Mouse (Mus musculus) kidney, embryonic 14.5 days (tissue): Measurements from ENCODE around the gene 1190002N15Rik. TPM values are rescaled to one million over a fixed set of nuclear protein-coding genes. Genes with fewer than 3 reads are reported as not detected.

Source experiments
- ATAC-seq: fragments of 200-750 bp; cut with Nextera tagmentation; 2 replicates; pipeline ENCODE4 v1.8.0; 2017; ENCODE audit warnings: moderate number of reproducible peaks, mild to moderate bottlenecking, moderate TSS enrichment, moderate library complexity; ENCODE audit not compliant: low FRiP score, low TSS enrichment
- H3K27ac ChIP-seq: fragments of 300-500 bp; sonication (generic); 2 replicates; pipeline ENCODE4 v1.5.1; 2014; ENCODE audit warnings: low read depth, mild to moderate bottlenecking, low read length, moderate library complexity, mixed read lengths
- H3K27me3 ChIP-seq: fragments of 300-500 bp; sonication (generic); 2 replicates; pipeline ENCODE4 v1.6.1; 2014; ENCODE audit warnings: mild to moderate bottlenecking, low read length; ENCODE audit not compliant: control insufficient read depth, insufficient read depth
- H3K36me3 ChIP-seq: fragments of 300-500 bp; sonication (generic); 2 replicates; pipeline ENCODE4 v1.6.1; 2014; ENCODE audit warnings: low read length, mixed read lengths; ENCODE audit not compliant: control insufficient read depth, insufficient read depth
- H3K4me1 ChIP-seq: fragments of 300-500 bp; sonication (generic); 2 replicates; pipeline ENCODE4 v1.6.1; 2014; ENCODE audit warnings: low read length, mixed read lengths; ENCODE audit not compliant: control insufficient read depth, insufficient read depth
- H3K4me2 ChIP-seq: fragments of 300-500 bp; sonication (generic); replicated peaks from 2 replicates; pipeline ENCODE4 v1.6.1; 2014; ENCODE audit warnings: low read depth, mild to moderate bottlenecking, low read length
- H3K4me3 ChIP-seq: fragments of 300-500 bp; sonication (generic); 2 replicates; pipeline ENCODE4 v1.5.1; 2014; ENCODE audit warnings: mild to moderate bottlenecking, low read length
- H3K9ac ChIP-seq: fragments of 300-500 bp; sonication (generic); 2 replicates; pipeline ENCODE4 v1.6.1; 2014; ENCODE audit warnings: low read depth, mild to moderate bottlenecking, low read length, moderate library complexity
- H3K9me3 ChIP-seq: fragments of 300-500 bp; sonication (generic); 2 replicates; pipeline ENCODE4 v1.6.1; 2016; ENCODE audit warnings: low read length; ENCODE audit not compliant: control insufficient read depth
- WGBS: fragments of 180-500 bp; shearing (Covaris S2); extraction: QIAGEN DNeasy Blood & Tissue Kit; methylation state at CpG from one replicate; pipeline ENCODE4 v1.1.7; 2014; 5-methylcytosine and 5-hydroxymethylcytosine counted together
- polyA plus RNA-seq: library from polyadenylated mRNA; unstranded; fragments of >200 nt; fragmentation: Nextera tagmentation; extraction: Ambion mirVana; gene quantifications from 2 replicates; pipeline ENCODE4 v1.2.1, GENCODE M21; 2014

The 1190002N15Rik gene
- polyA plus RNA-seq, 1 experiment from 2014 or later: 17.8 TPM

- Histone ChIP-seq H3K4me1 (no peaks in the 10 kb centered on the region), H3K9ac (no peak overlapping the region), H3K9me3 (no peaks in the 10 kb centered on the region), H3K4me2 (no peak overlapping the region), H3K4me3 (no peak overlapping the region), H3K27me3 (no peaks in the 10 kb centered on the region), H3K36me3 (no peaks in the 10 kb centered on the region), H3K27ac (no peak overlapping the region)
- no peak for ATAC-seq
- 65% methylated on average over 10 of the region's 10 CpGs for WGBS
Observed at GRCm38 (mm10) chr9:94472963-94473582, 64.8 kb downstream of the 1190002N15Rik start.

GRCm38 (mm10) chr9:94471485-94471884, 66.4 kb downstream of the 1190002N15Rik start:
- no peak overlapping the region for H3K4me3 ChIP-seq
- H3K27ac ChIP-seq: no peak overlapping the region
- H3K27me3 ChIP-seq: no peaks in the 10 kb centered on the region
- no peaks in the 10 kb centered on the region for H3K9me3 ChIP-seq
- no peak overlapping the region for H3K4me2 ChIP-seq
- no peaks in the 10 kb centered on the region for H3K4me1 ChIP-seq
- no peak for ATAC-seq
- WGBS: 60% methylated on average over 2 of the region's 2 CpGs
- no peaks in the 10 kb centered on the region for H3K36me3 ChIP-seq
- no peak overlapping the region for H3K9ac ChIP-seq

Other genes starting within 250 kb of the 1190002N15Rik start
- 4.4 and 4.6 TPM in 2 replicates for gene Slc9a9, start 131.8 kb upstream of the 1190002N15Rik start, polyA plus RNA-seq